Mouse (Mus musculus) megakaryocyte progenitor cell, adult 5-6 weeks (primary cell): ENCODE data around the gene Pak6. TPM values are rescaled to one million over a fixed set of nuclear protein-coding genes. Genes with fewer than 3 reads are reported as not detected.

Experiments used
- total RNA-seq, 2 experiments: library from RNA; stranded (forward) in 1 of 2; stranded (reverse) in 1 of 2; fragments of 157-497, 149-512 nt in 1 of 2; fragments of 200-1000 nt in 1 of 2; gene quantifications; 2 replicates each; pipeline versions ENCODE4 v1.2.3 to v1.2.4; 2015 to 2017

The Pak6 gene
- total RNA-seq, 2 experiments from 2014 or later = 0.07 to 0.21 TPM

Other genes starting within 250 kb of the Pak6 start
- 166 and 168 TPM in 2 replicates for gene Srp14, start 183.6 kb upstream of the Pak6 start, total RNA-seq (2015)
- 203 and 225 TPM in 2 replicates for gene Srp14, start 183.6 kb upstream of the Pak6 start, total RNA-seq (2017)
- gene Bmf, start 113.6 kb upstream of the Pak6 start, total RNA-seq (2015) = 0.20 and 0.56 TPM in 2 replicates
- 0.51 and 0.71 TPM in 2 replicates for gene Bmf, start 113.6 kb upstream of the Pak6 start, total RNA-seq (2017)
- gene Bub1b, start 65.1 kb upstream of the Pak6 start, total RNA-seq (2015) = 38.1 and 42.7 TPM in 2 replicates
- gene Bub1b, start 65.1 kb upstream of the Pak6 start, total RNA-seq (2017) = 123 and 126 TPM in 2 replicates
- gene Ankrd63, start 40.7 kb downstream of the Pak6 start, total RNA-seq (2015) = 0.61 and 0.89 TPM in 2 replicates
- gene Ankrd63, start 40.7 kb downstream of the Pak6 start, total RNA-seq (2017) = 0.33 and 0.84 TPM in 2 replicates
- 71.2 and 80.9 TPM in 2 replicates for gene Plcb2, start 65.1 kb downstream of the Pak6 start, total RNA-seq (2015)
- 61.1 and 70.4 TPM in 2 replicates for gene Plcb2, start 65.1 kb downstream of the Pak6 start, total RNA-seq (2017)
- 27.9 and 29.6 TPM in 2 replicates for gene Inafm2, start 82.5 kb downstream of the Pak6 start, total RNA-seq (2015)
- gene Inafm2, start 82.5 kb downstream of the Pak6 start, total RNA-seq (2017) = 17.9 and 20.3 TPM in 2 replicates
- 0.07 and 0.25 TPM in 2 replicates for gene Ccdc9b, start 99.4 kb downstream of the Pak6 start, total RNA-seq (2015)
- 0.42 and 0.47 TPM in 2 replicates for gene Ccdc9b, start 99.4 kb downstream of the Pak6 start, total RNA-seq (2017)
- not detected in 2 replicates for gene Phgr1, start 109.5 kb downstream of the Pak6 start, total RNA-seq (2015)
- not detected in 2 replicates for gene Phgr1, start 109.5 kb downstream of the Pak6 start, total RNA-seq (2017)
- not detected in 2 replicates for gene Disp2, start 116.4 kb downstream of the Pak6 start, total RNA-seq (2015)
- not detected in 2 replicates for gene Disp2, start 116.4 kb downstream of the Pak6 start, total RNA-seq (2017)
- gene Knstrn, start 150.7 kb downstream of the Pak6 start, total RNA-seq (2015) = 50.8 and 55.8 TPM in 2 replicates
- 215 and 245 TPM in 2 replicates for gene Knstrn, start 150.7 kb downstream of the Pak6 start, total RNA-seq (2017)
- gene Ivd, start 198.7 kb downstream of the Pak6 start, total RNA-seq (2015) = 25.9 and 29.6 TPM in 2 replicates
- gene Ivd, start 198.7 kb downstream of the Pak6 start, total RNA-seq (2017) = 37.4 and 39.7 TPM in 2 replicates
- 6.0 and 6.5 TPM in 2 replicates for gene Bahd1, start 237.1 kb downstream of the Pak6 start, total RNA-seq (2015)
- gene Bahd1, start 237.1 kb downstream of the Pak6 start, total RNA-seq (2017) = 4.9 and 7.1 TPM in 2 replicates